Mouse (Mus musculus) urinary bladder, postnatal 0 days (tissue): ENCODE data around the gene Pzp. TPM values are rescaled to one million over a fixed set of nuclear protein-coding genes. Genes with fewer than 3 reads are reported as not detected.

Experiments
- polyA plus RNA-seq: library from polyadenylated mRNA; unstranded; fragments of >200 nt; fragmentation: Nextera tagmentation; extraction: Ambion mirVana; gene quantifications from 2 replicates; pipeline ENCODE4 v1.2.1, GENCODE M21; 2015

Pzp gene
- 0.15 and 1.6 TPM in 2 replicates for polyA plus RNA-seq

GRCm38 (mm10) chr6:128526601-128527000, at the start of gene Pzp:
Gene Pzp, minus strand, starts transcription at chr6:128526720.

GRCm38 (mm10) chr6:128438317-128438870, 88.1 kb downstream of the Pzp start, which contains the start of gene Fkbp4:
Gene Fkbp4, minus strand, starts transcription at chr6:128438677.

Other genes with a start within 250 kb of the Pzp start
- 2.4 and 4.3 TPM in 2 replicates for gene Tead4, start 225.9 kb downstream of the Pzp start, polyA plus RNA-seq
- gene Tulp3, start 170.9 kb downstream of the Pzp start, polyA plus RNA-seq, result 10.8 and 13.1 TPM in 2 replicates
- gene Rhno1, start 163.8 kb downstream of the Pzp start, polyA plus RNA-seq, result 42.8 and 47.6 TPM in 2 replicates
- gene Foxm1, start 163.8 kb downstream of the Pzp start, polyA plus RNA-seq, result 5.6 and 9.6 TPM in 2 replicates
- gene Tex52, start 151.3 kb downstream of the Pzp start, polyA plus RNA-seq, result 0.13 TPM in 1 of 2 replicates, not detected in the other
- gene Gm44596, start 151.2 kb downstream of the Pzp start, polyA plus RNA-seq, result not detected in 2 replicates
- 1.2 and 1.7 TPM in 2 replicates for gene Nrip2, start 127.4 kb downstream of the Pzp start, polyA plus RNA-seq
- gene Itfg2, start 101.8 kb downstream of the Pzp start, polyA plus RNA-seq, result 13.5 and 16.7 TPM in 2 replicates
- gene Fkbp4, start 88.0 kb downstream of the Pzp start, polyA plus RNA-seq, result 116 and 137 TPM in 2 replicates
- not detected in 2 replicates for gene A2ml1, start 54.9 kb upstream of the Pzp start, polyA plus RNA-seq
- gene Klrb1a, start 96.8 kb upstream of the Pzp start, polyA plus RNA-seq, result not detected in 2 replicates
- gene Clec2h, start 135.7 kb upstream of the Pzp start, polyA plus RNA-seq, result not detected in 2 replicates
- gene Klrb1, start 196.3 kb upstream of the Pzp start, polyA plus RNA-seq, result not detected in 2 replicates